Mouse (Mus musculus) neural tube, embryonic 11.5 days (tissue): Measurements from ENCODE around the gene Ctrc. TPM values are rescaled to one million over a fixed set of nuclear protein-coding genes. Genes with fewer than 3 reads are reported as not detected.

ENCODE experiments used
- ATAC-seq: fragments of 200-750 bp; cut with Nextera tagmentation; 2 replicates; pipeline ENCODE4 v1.8.0; 2017; ENCODE audit warnings: moderate number of reproducible peaks, mild to moderate bottlenecking, moderate TSS enrichment, moderate library complexity; ENCODE audit not compliant: insufficient read depth, low FRiP score, low TSS enrichment
- DNase-seq: peaks from one replicate; pipeline ENCODE4 v3.0.0-alpha.2; 2015; ENCODE audit warnings: low spot score
- H3K27ac ChIP-seq: fragments of 300-500 bp; sonication (generic); 2 replicates; pipeline ENCODE4 v1.5.1; 2014; ENCODE audit warnings: low read depth, mild to moderate bottlenecking, low read length
- H3K27me3 ChIP-seq: fragments of 300-500 bp; sonication (generic); 2 replicates; pipeline ENCODE4 v1.6.1; 2014; ENCODE audit warnings: mild to moderate bottlenecking, low read length, mixed read lengths; ENCODE audit not compliant: control insufficient read depth, insufficient read depth
- H3K36me3 ChIP-seq: fragments of 300-500 bp; sonication (generic); 2 replicates; pipeline ENCODE4 v1.6.1; 2014; ENCODE audit warnings: mild to moderate bottlenecking, low read length, moderate library complexity, mixed read lengths; ENCODE audit not compliant: control insufficient read depth, insufficient read depth
- H3K4me1 ChIP-seq: fragments of 300-500 bp; sonication (generic); 2 replicates; pipeline ENCODE4 v1.6.1; 2014; ENCODE audit warnings: low read length, mixed read lengths; ENCODE audit not compliant: control insufficient read depth, insufficient read depth
- H3K4me2 ChIP-seq: fragments of 300-500 bp; sonication (generic); 2 replicates; pipeline ENCODE4 v1.6.1; 2014; ENCODE audit warnings: low read depth, mild to moderate bottlenecking, moderate library complexity
- H3K4me3 ChIP-seq: fragments of 300-500 bp; sonication (generic); 2 replicates; pipeline ENCODE4 v1.5.1; 2014; ENCODE audit warnings: low read depth, low read length
- H3K9ac ChIP-seq: fragments of 300-500 bp; sonication (generic); 2 replicates; pipeline ENCODE4 v1.6.1; 2014; ENCODE audit warnings: mild to moderate bottlenecking, low read length
- H3K9me3 ChIP-seq: fragments of 300-500 bp; sonication (generic); 2 replicates; pipeline ENCODE4 v1.6.1; 2016; ENCODE audit warnings: low read length; ENCODE audit not compliant: control insufficient read depth
- WGBS: fragments of 180-500 bp; shearing (Covaris S2); extraction: QIAGEN DNeasy Blood & Tissue Kit; methylation state at CpG from one replicate; pipeline ENCODE4 v1.1.7; 2014; 5-methylcytosine and 5-hydroxymethylcytosine counted together
- polyA plus RNA-seq: library from polyadenylated mRNA; unstranded; fragments of >200 nt; fragmentation: Nextera tagmentation; extraction: Ambion mirVana; gene quantifications from 2 replicates; pipeline ENCODE4 v1.2.1, GENCODE M21; 2014

The Ctrc gene
- polyA plus RNA-seq, 1 experiment from 2014 or later = not detected

GRCm38 (mm10) chr4:141834536-141835095 is 11.5 kb downstream of the Ctrc start:
- Histone ChIP-seq H3K4me3 (no peak overlapping the region), H3K27me3 (no peaks in the 10 kb centered on the region), H3K27ac (no peak overlapping the region), H3K4me2 (no peak overlapping the region), H3K4me1 (no peaks in the 10 kb centered on the region), H3K36me3 (no peaks in the 10 kb centered on the region), H3K9ac (no peak overlapping the region), H3K9me3 (no peaks in the 10 kb centered on the region)
- DNase-seq (no peak), ATAC-seq (no peak)
- 72% methylated on average over 5 of the region's 5 CpGs for WGBS

GRCm38 (mm10) chr4:141833911-141834310 is 12.2 kb downstream of the Ctrc start:
- ATAC-seq = no peak
- H3K4me1 ChIP-seq = no peaks in the 10 kb centered on the region
- H3K27me3 ChIP-seq = no peaks in the 10 kb centered on the region
- no peak overlapping the region for H3K9ac ChIP-seq
- H3K4me3 ChIP-seq = no peak overlapping the region
- no peaks in the 10 kb centered on the region for H3K9me3 ChIP-seq
- H3K36me3 ChIP-seq = no peaks in the 10 kb centered on the region
- WGBS = 53% methylated on average over 1 of the region's 1 CpGs
- DNase-seq = no peak
- H3K4me2 ChIP-seq = no peak overlapping the region
- H3K27ac ChIP-seq = no peak overlapping the region

DNA sequence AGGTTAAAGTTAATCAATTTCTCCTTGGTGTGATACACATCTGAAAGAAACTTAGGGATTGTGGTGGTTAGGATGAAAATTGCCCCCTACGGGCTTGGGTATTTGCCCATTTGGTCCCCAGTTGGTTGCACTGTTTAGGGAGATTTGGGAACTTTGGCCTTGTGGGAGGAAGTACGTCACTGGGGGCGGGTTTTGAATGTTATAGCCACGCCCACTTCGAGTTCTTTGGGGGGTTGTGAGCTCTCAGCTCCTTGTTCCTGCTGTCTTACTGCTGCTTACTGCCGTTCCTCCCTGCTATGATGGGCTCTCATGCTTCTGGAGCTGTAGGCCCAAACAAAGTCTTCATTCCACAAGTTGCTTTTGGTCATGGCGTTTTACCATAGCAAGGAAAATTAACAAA is 14.8 kb downstream of the Ctrc start:
- H3K4me3 ChIP-seq = no peak overlapping the region
- H3K4me2 ChIP-seq = no peak overlapping the region
- no peak overlapping the region for H3K9ac ChIP-seq
- H3K27me3 ChIP-seq = no peaks in the 10 kb centered on the region
- 79% methylated on average over 7 of the region's 7 CpGs for WGBS
- H3K36me3 ChIP-seq = no peaks in the 10 kb centered on the region
- ATAC-seq = no peak
- H3K27ac ChIP-seq = no peak overlapping the region
- no peaks in the 10 kb centered on the region for H3K4me1 ChIP-seq
- H3K9me3 ChIP-seq = no peaks in the 10 kb centered on the region
- DNase-seq = no peak

- no peak overlapping the region for H3K27ac ChIP-seq
- H3K36me3 ChIP-seq = no peaks in the 10 kb centered on the region
- no peaks in the 10 kb centered on the region for H3K4me1 ChIP-seq
- H3K4me2 ChIP-seq = no peak overlapping the region
- no peak overlapping the region for H3K4me3 ChIP-seq
- no peaks in the 10 kb centered on the region for H3K9me3 ChIP-seq
- H3K27me3 ChIP-seq = no peaks in the 10 kb centered on the region
- no peak overlapping the region for H3K9ac ChIP-seq
- WGBS = 69% methylated on average over 11 of the region's 11 CpGs
- no peak for ATAC-seq
- no peak for DNase-seq
Measured at GRCm38 (mm10) chr4:141830381-141830780, 15.8 kb downstream of the Ctrc start.

DNA sequence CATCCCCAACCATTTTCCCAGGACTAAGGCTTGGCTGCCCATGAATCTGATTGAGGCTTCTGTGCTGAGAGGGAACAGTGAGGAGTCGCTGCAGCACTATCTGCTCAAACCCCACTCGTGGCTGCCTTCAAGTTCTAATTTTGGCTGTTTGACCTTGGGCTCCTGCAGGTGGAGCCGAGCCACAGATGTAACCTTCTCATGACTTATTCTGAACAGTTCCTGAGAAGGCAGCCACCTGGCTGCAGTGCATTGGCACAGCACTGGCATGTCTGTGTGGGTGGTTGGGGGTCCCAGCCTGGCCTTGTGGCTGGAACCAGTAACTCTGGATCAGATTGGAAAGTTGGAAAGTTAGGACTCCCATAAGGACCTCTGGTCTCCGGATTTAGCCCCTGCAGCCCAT is 18.0 kb downstream of the Ctrc start:
- Histone ChIP-seq H3K27me3 (no peaks in the 10 kb centered on the region), H3K9me3 (no peaks in the 10 kb centered on the region), H3K36me3 (no peaks in the 10 kb centered on the region), H3K27ac (no peak overlapping the region), H3K4me2 (no peak overlapping the region), H3K4me3 (no peak overlapping the region), H3K9ac (no peak overlapping the region), H3K4me1 (no peaks in the 10 kb centered on the region)
- WGBS = 77% methylated on average over 4 of the region's 4 CpGs
- DNase-seq (no peak), ATAC-seq (no peak)

DNA sequence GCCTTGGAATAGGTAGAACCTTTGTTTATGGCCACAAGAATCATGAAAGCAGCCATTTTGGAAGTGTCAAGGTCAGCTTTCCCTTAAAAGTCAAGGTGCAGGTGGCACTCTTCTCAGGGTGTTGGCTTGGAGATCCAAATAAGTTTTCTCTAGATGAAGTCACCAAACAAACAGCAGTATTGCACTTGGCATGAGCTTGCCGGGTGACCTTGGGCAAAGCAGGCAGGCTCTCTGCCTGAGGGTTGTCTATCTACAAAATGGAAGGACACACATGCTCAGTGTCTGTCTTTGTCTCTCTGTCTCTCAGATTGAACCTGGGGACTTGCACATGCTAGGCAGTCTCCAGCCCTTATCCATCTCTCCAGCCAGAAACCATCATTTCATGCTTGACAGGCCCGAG is 18.8 kb downstream of the Ctrc start:
- Histone ChIP-seq H3K9ac (no peak overlapping the region), H3K4me2 (no peak overlapping the region), H3K4me3 (no peak overlapping the region), H3K9me3 (no peaks in the 10 kb centered on the region), H3K27me3 (no peaks in the 10 kb centered on the region), H3K4me1 (no peaks in the 10 kb centered on the region), H3K36me3 (no peaks in the 10 kb centered on the region), H3K27ac (no peak overlapping the region)
- DNase-seq = no peak
- 91% methylated on average over 2 of the region's 2 CpGs for WGBS
- ATAC-seq = no peak

GRCm38 (mm10) chr4:141826060-141826459 is 20.1 kb downstream of the Ctrc start, which contains the start of gene Cela2a:
Cela2a (minus strand) TSS chr4:141826160.
- Histone ChIP-seq H3K36me3 (no peaks in the 10 kb centered on the region), H3K27ac (no peak within 1 kb of the TSS), H3K9ac (no peak within 1 kb of the TSS), H3K4me1 (no peaks in the 10 kb centered on the region), H3K4me2 (no peak within 1 kb of the TSS), H3K4me3 (no peak within 1 kb of the TSS), H3K9me3 (no peaks in the 10 kb centered on the region), H3K27me3 (no peaks in the 10 kb centered on the region)
- 69% methylated on average over 5 of the region's 5 CpGs for WGBS
- ATAC-seq = no peak
- no peak for DNase-seq

GRCm38 (mm10) chr4:141822979-141823378 is 23.2 kb downstream of the Ctrc start:
- H3K27ac ChIP-seq = no peak overlapping the region
- H3K36me3 ChIP-seq = no peaks in the 10 kb centered on the region
- H3K27me3 ChIP-seq = no peaks in the 10 kb centered on the region
- no peak overlapping the region for H3K4me2 ChIP-seq
- H3K4me1 ChIP-seq = no peaks in the 10 kb centered on the region
- no peak overlapping the region for H3K9ac ChIP-seq
- H3K9me3 ChIP-seq = no peaks in the 10 kb centered on the region
- no peak for ATAC-seq
- H3K4me3 ChIP-seq = no peak overlapping the region
- whole genome bisulfite sequencing = 70% methylated on average over 3 of the region's 3 CpGs
- DNase-seq = no peak

GRCm38 (mm10) chr4:141822089-141822488 is 24.1 kb downstream of the Ctrc start:
- DNase-seq = no peak
- Histone ChIP-seq H3K4me3 (no peak overlapping the region), H3K4me2 (no peak overlapping the region), H3K9ac (no peak overlapping the region), H3K36me3 (no peaks in the 10 kb centered on the region), H3K9me3 (no peaks in the 10 kb centered on the region), H3K27ac (no peak overlapping the region), H3K27me3 (no peaks in the 10 kb centered on the region), H3K4me1 (no peaks in the 10 kb centered on the region)
- WGBS = 76% methylated on average over 10 of the region's 10 CpGs
- no peak for ATAC-seq
